Mouse (Mus musculus) liver, embryonic 11.5 days (tissue): ENCODE results near the gene Ntf3. TPM values are rescaled to one million over a fixed set of nuclear protein-coding genes. Genes with fewer than 3 reads are reported as not detected.

Experiments used
- ATAC-seq: fragments of 200-750 bp; cut with Nextera tagmentation; replicated peaks from 2 replicates; pipeline ENCODE4 v1.8.0; 2017; ENCODE audit warnings: moderate number of reproducible peaks, mild to moderate bottlenecking, moderate TSS enrichment, moderate library complexity; ENCODE audit not compliant: low FRiP score
- DNase-seq: peaks from one replicate; pipeline ENCODE4 v3.0.0-alpha.2; 2017; ENCODE audit warnings: low spot score
- H3K27ac ChIP-seq: fragments of 300-500 bp; sonication (generic); 2 replicates; pipeline ENCODE4 v1.5.1; 2014; ENCODE audit warnings: mild to moderate bottlenecking, low read depth, low read length, control low read depth
- H3K27me3 ChIP-seq: fragments of 300-500 bp; sonication (generic); replicated peaks from 2 replicates; pipeline ENCODE4 v1.6.1; 2014; ENCODE audit warnings: low read length, mixed read lengths; ENCODE audit not compliant: control insufficient read depth, insufficient read depth
- H3K36me3 ChIP-seq: fragments of 300-500 bp; sonication (generic); 2 replicates; pipeline ENCODE4 v1.6.1; 2014; ENCODE audit warnings: mild to moderate bottlenecking, low read length, moderate library complexity, mixed read lengths; ENCODE audit not compliant: control insufficient read depth, insufficient read depth
- H3K4me1 ChIP-seq: fragments of 300-500 bp; sonication (generic); replicated peaks from 2 replicates; pipeline ENCODE4 v1.6.1; 2014; ENCODE audit warnings: low read length, mixed read lengths; ENCODE audit not compliant: control insufficient read depth, insufficient read depth
- H3K4me2 ChIP-seq: fragments of 300-500 bp; sonication (generic); 2 replicates; pipeline ENCODE4 v1.6.1; 2014; ENCODE audit warnings: mild to moderate bottlenecking, control low read depth, moderate library complexity
- H3K4me3 ChIP-seq: fragments of 300-500 bp; sonication (generic); 2 replicates; pipeline ENCODE4 v1.5.1; 2014; ENCODE audit warnings: low read depth, low read length, control low read depth
- H3K9ac ChIP-seq: fragments of 300-500 bp; sonication (generic); 2 replicates; pipeline ENCODE4 v1.6.1; 2014; ENCODE audit warnings: low read depth, low read length, control low read depth
- H3K9me3 ChIP-seq: fragments of 300-500 bp; sonication (generic); 2 replicates; pipeline ENCODE4 v1.6.1; 2016; ENCODE audit warnings: low read length, inconsistent platforms, mixed read lengths; ENCODE audit not compliant: control insufficient read depth
- WGBS: fragments of 180-500 bp; shearing (Covaris S2); extraction: QIAGEN DNeasy Blood & Tissue Kit; methylation state at CpG from one replicate; pipeline ENCODE4 v1.1.7; 2014; 5-methylcytosine and 5-hydroxymethylcytosine counted together
- polyA plus RNA-seq: library from polyadenylated mRNA; unstranded; fragments of >200 nt; fragmentation: Nextera tagmentation; extraction: Ambion mirVana; gene quantifications from 2 replicates; pipeline ENCODE4 v1.2.1, GENCODE M21; 2014

Gene Ntf3
- polyA plus RNA-seq, 1 experiment from 2014 or later: 6.2 TPM

DNA sequence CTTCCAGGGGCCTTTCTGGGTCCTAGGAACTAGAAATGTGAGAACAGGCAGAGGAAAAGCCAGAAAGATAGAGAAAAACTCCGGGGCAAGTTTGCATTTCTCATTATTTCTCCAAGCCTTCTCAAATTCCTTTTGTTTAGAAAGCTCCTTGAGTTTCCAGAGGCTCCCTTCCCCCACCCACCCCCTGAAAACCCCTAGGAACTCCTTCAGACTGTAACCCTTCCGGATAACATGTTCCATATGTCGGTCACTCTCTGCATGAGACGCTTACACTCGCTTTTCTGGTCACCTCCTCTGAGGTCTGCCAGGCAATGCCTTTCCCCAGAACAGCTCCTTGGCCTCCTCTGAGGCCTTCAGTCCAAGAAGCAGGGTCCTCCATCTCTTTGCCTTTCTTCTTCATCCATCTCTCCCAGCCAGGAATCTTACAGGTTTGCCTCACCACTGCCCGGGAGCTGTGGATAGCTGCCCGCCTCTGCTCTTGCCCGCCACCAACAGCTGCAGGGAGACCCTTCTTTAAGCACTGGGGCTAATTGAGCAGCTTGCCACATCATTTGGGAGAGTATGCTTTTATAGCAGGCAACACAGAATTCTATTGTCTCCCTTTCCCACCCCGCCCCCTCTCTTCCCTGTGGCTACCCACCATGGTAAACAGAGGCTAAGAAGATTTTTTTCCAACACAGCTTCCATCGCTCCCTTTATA, 51.6 kb downstream of the Ntf3 start:
- ATAC-seq: no peak
- Histone ChIP-seq H3K9ac (no peak overlapping the region), H3K4me1 (peaks cover 3% of the 10 kb centered on the region), H3K36me3 (no peaks in the 10 kb centered on the region), H3K9me3 (no peaks in the 10 kb centered on the region), H3K27ac (peak overlapping the region; percentile 52; the same call in 1 of the 2 replicates), H3K4me3 (no peak overlapping the region), H3K4me2 (no peak overlapping the region), H3K27me3 (no peaks in the 10 kb centered on the region)
- DNase-seq: no peak
- 56% methylated on average over 10 of the region's 10 CpGs for WGBS

DNA sequence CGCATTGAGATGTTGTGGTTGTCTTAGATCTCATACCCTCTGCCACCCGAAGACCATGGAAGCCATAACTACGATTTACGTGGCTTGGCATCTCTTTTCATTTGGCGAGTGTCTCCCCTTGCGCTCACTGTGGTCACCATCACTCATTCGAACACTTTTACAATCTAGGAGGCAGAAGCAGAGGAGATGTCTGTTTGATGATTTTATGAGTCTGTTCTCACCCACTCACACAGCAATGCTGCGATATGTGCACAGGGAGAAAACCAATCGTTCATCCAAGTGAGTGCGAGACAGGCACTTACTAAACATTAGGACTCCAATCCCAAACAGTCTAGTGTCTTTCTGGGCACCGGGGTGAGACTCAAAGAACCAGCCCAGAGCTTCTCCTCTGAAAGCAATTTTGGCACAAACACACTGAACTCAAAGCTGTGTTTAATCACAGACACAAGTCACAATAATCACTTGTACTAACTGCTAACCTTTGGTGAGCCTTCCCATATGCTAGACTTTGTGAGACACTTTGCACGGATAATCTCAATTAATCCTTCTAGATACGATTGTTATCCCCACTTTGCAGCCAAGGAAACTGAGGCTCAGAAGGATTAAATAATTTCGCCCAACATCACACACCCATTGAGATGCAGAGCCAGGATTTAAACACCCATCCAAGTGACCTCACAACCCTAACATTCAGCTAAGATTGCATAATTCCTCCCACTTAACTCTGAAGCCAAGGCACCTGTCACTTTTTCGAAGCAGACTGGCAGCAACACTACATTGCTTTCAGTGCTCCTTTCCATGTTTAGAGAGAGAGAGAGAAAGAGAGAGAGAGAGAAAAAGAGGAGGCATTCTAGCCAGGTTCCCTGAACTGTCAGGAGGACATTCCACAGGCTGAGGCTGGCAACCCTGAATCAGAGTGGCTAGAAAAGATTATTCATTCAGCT, 55.5 kb downstream of the Ntf3 start:
- WGBS: 85% methylated on average over 15 of the region's 15 CpGs
- no peak overlapping the region for H3K9ac ChIP-seq
- no peaks in the 10 kb centered on the region for H3K36me3 ChIP-seq
- no peaks in the 10 kb centered on the region for H3K9me3 ChIP-seq
- no peaks in the 10 kb centered on the region for H3K27me3 ChIP-seq
- no peak for DNase-seq
- H3K4me1 ChIP-seq: peaks cover 3% of the 10 kb centered on the region
- ATAC-seq: no peak
- H3K4me2 ChIP-seq: no peak overlapping the region
- H3K4me3 ChIP-seq: no peak overlapping the region
- H3K27ac ChIP-seq: no peak overlapping the region

DNA sequence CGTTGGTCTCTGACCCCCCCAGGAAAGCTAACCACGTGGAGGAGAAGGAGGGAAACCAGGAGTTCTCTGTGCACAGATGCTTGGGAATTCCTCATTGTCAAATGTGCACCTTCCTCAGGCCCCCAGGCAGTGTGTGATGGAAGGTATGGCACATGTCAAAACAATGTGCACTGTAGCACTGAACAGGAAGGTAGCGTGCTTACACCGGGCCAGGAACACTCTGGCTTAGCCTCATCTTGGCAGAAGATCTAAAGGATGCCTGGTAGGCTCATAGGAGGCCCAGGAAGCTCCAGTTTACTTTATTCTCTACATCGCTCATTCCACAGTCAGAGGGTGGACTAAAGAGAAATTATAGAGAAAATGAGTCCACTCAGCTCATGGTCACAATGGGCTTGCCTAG, 57.5 kb downstream of the Ntf3 start:
- H3K27ac ChIP-seq: no peak overlapping the region
- 78% methylated on average over 5 of the region's 5 CpGs for WGBS
- ATAC-seq: no peak

DNA sequence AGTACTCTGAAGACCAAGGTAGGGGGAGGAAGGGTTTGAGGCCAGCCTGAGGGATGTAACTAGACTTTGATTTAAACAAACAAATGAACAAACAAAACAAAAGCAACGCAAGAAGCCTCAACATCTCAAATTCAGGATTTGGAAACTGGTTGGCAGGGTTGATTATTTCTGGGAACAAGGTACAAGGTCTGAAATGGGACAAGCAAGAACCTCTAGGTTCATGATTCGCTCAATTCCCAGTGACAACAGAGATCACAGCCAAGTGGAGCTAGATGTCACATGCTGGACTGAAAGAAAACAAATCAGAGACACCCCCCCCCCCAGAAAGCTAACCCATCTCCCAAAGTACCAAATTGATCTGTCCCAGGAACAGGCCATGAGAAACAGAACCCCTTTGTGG, 57.9 kb downstream of the Ntf3 start:
- H3K9ac ChIP-seq: no peak overlapping the region
- no peaks in the 10 kb centered on the region for H3K4me1 ChIP-seq
- no peak overlapping the region for H3K4me3 ChIP-seq
- WGBS: 91% methylated on average over 2 of the region's 2 CpGs
- H3K27me3 ChIP-seq: no peaks in the 10 kb centered on the region
- H3K9me3 ChIP-seq: no peaks in the 10 kb centered on the region
- no peak overlapping the region for H3K27ac ChIP-seq
- no peaks in the 10 kb centered on the region for H3K36me3 ChIP-seq
- H3K4me2 ChIP-seq: no peak overlapping the region
- DNase-seq: no peak
- no peak for ATAC-seq

More for the DNA sequence above, 57.5 kb downstream of the Ntf3 start:
- H3K9ac ChIP-seq: no peak overlapping the region
- H3K4me2 ChIP-seq: no peak overlapping the region
- no peaks in the 10 kb centered on the region for H3K27me3 ChIP-seq
- no peaks in the 10 kb centered on the region for H3K36me3 ChIP-seq
- no peaks in the 10 kb centered on the region for H3K9me3 ChIP-seq
- no peaks in the 10 kb centered on the region for H3K4me1 ChIP-seq
- DNase-seq: no peak
- no peak overlapping the region for H3K4me3 ChIP-seq

GRCm38 (mm10) chr6:126107398-126107797, 59.3 kb downstream of the Ntf3 start:
- no peaks in the 10 kb centered on the region for H3K4me1 ChIP-seq
- no peaks in the 10 kb centered on the region for H3K27me3 ChIP-seq
- WGBS: 58% methylated on average over 2 of the region's 2 CpGs
- H3K27ac ChIP-seq: no peak overlapping the region
- H3K4me2 ChIP-seq: no peak overlapping the region
- H3K36me3 ChIP-seq: no peaks in the 10 kb centered on the region
- H3K4me3 ChIP-seq: no peak overlapping the region
- ATAC-seq: no peak
- H3K9me3 ChIP-seq: no peaks in the 10 kb centered on the region
- H3K9ac ChIP-seq: no peak overlapping the region
- DNase-seq: no peak

- 71% methylated on average over 2 of the region's 2 CpGs for WGBS
- no peak for DNase-seq
- Histone ChIP-seq H3K36me3 (no peaks in the 10 kb centered on the region), H3K9me3 (no peaks in the 10 kb centered on the region), H3K4me1 (no peaks in the 10 kb centered on the region), H3K4me2 (no peak overlapping the region), H3K27ac (no peak overlapping the region), H3K9ac (no peak overlapping the region), H3K4me3 (no peak overlapping the region), H3K27me3 (no peaks in the 10 kb centered on the region)
- no peak for ATAC-seq
Observed at GRCm38 (mm10) chr6:126106798-126107173, 59.9 kb downstream of the Ntf3 start.

DNA sequence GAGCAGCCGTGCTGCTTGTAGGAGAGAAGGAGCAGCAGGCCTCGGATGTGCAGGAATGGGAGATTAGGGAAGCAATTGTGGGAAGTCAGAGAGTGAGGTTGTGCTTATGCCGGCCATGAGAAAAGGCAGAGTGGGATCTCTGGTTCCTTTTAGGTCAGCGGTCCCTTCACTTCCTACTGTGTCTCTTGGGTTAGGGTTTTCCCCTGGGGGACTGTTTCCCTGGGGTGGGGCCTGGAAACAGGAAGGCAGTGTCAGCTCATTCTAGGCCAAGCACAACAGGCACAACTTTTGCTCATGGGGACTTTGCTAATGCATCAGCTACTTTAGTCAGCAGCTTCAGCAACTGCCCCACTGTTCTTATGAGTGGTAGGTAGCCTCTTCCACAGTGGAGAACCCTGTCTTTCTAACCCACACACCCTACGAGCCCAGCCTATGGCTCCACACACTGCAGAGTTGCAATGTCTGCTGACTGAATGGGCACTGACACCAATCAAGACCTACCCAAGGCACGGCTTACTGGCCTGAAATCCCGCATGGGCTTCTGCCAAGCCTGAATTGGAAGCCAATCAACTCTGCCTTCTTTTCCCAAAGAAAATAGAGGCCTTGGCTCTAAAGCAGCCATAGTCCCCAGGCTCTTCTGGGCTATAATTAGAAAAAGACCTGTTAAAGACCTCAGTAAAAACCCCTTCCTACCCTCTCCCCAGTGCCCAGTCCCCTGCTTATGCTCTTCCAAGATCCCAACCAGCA, 60.5 kb downstream of the Ntf3 start:
- Histone ChIP-seq H3K4me1 (no peaks in the 10 kb centered on the region), H3K27ac (no peak overlapping the region)
- 75% methylated on average over 7 of the region's 7 CpGs for WGBS

GRCm38 (mm10) chr6:126105083-126105740, 61.5 kb downstream of the Ntf3 start:
- 72% methylated on average over 12 of the region's 12 CpGs for WGBS
- Histone ChIP-seq H3K4me3 (no peak overlapping the region), H3K9me3 (no peaks in the 10 kb centered on the region)

More for the DNA sequence above, 60.5 kb downstream of the Ntf3 start:
- Histone ChIP-seq H3K27me3 (no peaks in the 10 kb centered on the region), H3K4me2 (no peak overlapping the region), H3K9me3 (no peaks in the 10 kb centered on the region), H3K9ac (no peak overlapping the region), H3K4me3 (no peak overlapping the region), H3K36me3 (no peaks in the 10 kb centered on the region)
- DNase-seq (no peak), ATAC-seq (no peak)

More at GRCm38 (mm10) chr6:126105083-126105740, 61.5 kb downstream of the Ntf3 start:
- Histone ChIP-seq H3K36me3 (no peaks in the 10 kb centered on the region), H3K27ac (no peak overlapping the region), H3K4me1 (no peaks in the 10 kb centered on the region), H3K4me2 (no peak overlapping the region), H3K9ac (no peak overlapping the region), H3K27me3 (no peaks in the 10 kb centered on the region)
- no peak for DNase-seq
- ATAC-seq: no peak
